Mouse (Mus musculus) neural tube, embryonic 15.5 days (tissue): ENCODE measurements at regions not wholly inside any gene's neighbourhood (a gene's known extent, or its start where the extent isn't known, plus 50 kb on each side); places are given as distances from the start of the nearest gene placed in this dataset.
A peak's percentile ranks its signal among the peaks of the same experiment; 100 is the strongest.

Experiments
- ATAC-seq: fragments of 200-750 bp; cut with Nextera tagmentation; 2 replicates; pipeline ENCODE4 v1.8.0; 2017; ENCODE audit warnings: mild to moderate bottlenecking, moderate TSS enrichment, moderate library complexity; ENCODE audit not compliant: low FRiP score
- H3K27ac ChIP-seq: fragments of 300-500 bp; sonication (generic); replicated peaks from 2 replicates; pipeline ENCODE4 v1.5.1; 2015; ENCODE audit warnings: mild to moderate bottlenecking, inconsistent platforms
- H3K27me3 ChIP-seq: fragments of 300-500 bp; sonication (generic); replicated peaks from 2 replicates; pipeline ENCODE4 v1.6.1; 2015; ENCODE audit warnings: inconsistent platforms
- H3K36me3 ChIP-seq: fragments of 300-500 bp; sonication (generic); 2 replicates; pipeline ENCODE4 v1.6.1; 2015; ENCODE audit warnings: inconsistent platforms
- H3K4me1 ChIP-seq: fragments of 300-500 bp; sonication (generic); 2 replicates; pipeline ENCODE4 v1.6.1; 2015; ENCODE audit warnings: inconsistent platforms
- H3K4me2 ChIP-seq: fragments of 300-500 bp; sonication (generic); 2 replicates; pipeline ENCODE4 v1.6.1; 2015; ENCODE audit warnings: inconsistent platforms, mild to moderate bottlenecking, moderate library complexity
- H3K4me3 ChIP-seq: fragments of 300-500 bp; sonication (generic); replicated peaks from 2 replicates; pipeline ENCODE4 v1.5.1; 2015; ENCODE audit warnings: mild to moderate bottlenecking, inconsistent platforms
- H3K9ac ChIP-seq: fragments of 300-500 bp; sonication (generic); replicated peaks from 2 replicates; pipeline ENCODE4 v1.6.1; 2015; ENCODE audit warnings: mild to moderate bottlenecking, inconsistent platforms
- H3K9me3 ChIP-seq: fragments of 300-500 bp; sonication (generic); replicated peaks from 2 replicates; pipeline ENCODE4 v1.6.1; 2016; ENCODE audit warnings: inconsistent platforms
- WGBS: fragments of 180-500 bp; shearing (Covaris S2); methylation state at CpG from one replicate; pipeline ENCODE4 v1.1.7; 2015; ENCODE audit warnings: mixed read lengths; 5-methylcytosine and 5-hydroxymethylcytosine counted together

DNA sequence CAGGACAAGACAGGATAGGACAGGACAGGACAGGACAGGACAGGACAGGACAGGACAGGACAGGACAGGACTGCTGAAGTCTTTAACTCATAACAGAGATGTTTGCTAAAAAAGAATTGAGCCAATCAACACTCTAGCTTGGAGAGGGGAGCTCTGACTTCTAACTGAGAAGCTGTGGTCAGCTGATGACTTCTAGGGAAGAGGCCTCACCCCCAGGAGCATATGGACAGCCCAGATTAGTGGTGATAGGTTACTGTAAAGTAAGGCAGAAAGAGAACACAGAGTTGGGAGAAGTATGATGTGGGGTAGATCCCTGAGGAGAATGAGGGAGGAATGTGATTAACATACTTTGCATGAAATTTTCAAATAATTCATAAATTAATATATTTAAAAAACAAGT is 254.3 kb upstream of the Veph1 start:
- ATAC-seq, result no peak
- H3K36me3 ChIP-seq, result no peaks in the 10 kb centered on the region
- H3K4me2 ChIP-seq, result no peak overlapping the region
- no peaks in the 10 kb centered on the region for H3K27me3 ChIP-seq
- H3K9ac ChIP-seq, result no peak overlapping the region
- H3K4me3 ChIP-seq, result no peak overlapping the region
- H3K27ac ChIP-seq, result no peak overlapping the region
- no peaks in the 10 kb centered on the region; the same call in 1 of the 2 replicates for H3K9me3 ChIP-seq
- no peaks in the 10 kb centered on the region for H3K4me1 ChIP-seq

GRCm38 (mm10) chr3:66546576-66546975 is 249.9 kb upstream of the Veph1 start:
- 86% methylated on average over 4 of the region's 4 CpGs for WGBS
- Histone ChIP-seq H3K9ac (no peak overlapping the region), H3K9me3 (no peaks in the 10 kb centered on the region; the same call in none of the 2 replicates), H3K36me3 (no peaks in the 10 kb centered on the region), H3K4me2 (no peak overlapping the region), H3K4me1 (no peaks in the 10 kb centered on the region), H3K4me3 (no peak overlapping the region), H3K27ac (no peak overlapping the region), H3K27me3 (no peaks in the 10 kb centered on the region)
- ATAC-seq, result no peak

- no peak overlapping the region for H3K9ac ChIP-seq
- no peak overlapping the region for H3K4me2 ChIP-seq
- H3K4me1 ChIP-seq, result no peaks in the 10 kb centered on the region
- H3K36me3 ChIP-seq, result no peaks in the 10 kb centered on the region
- no peaks in the 10 kb centered on the region; the same call in none of the 2 replicates for H3K9me3 ChIP-seq
- no peak overlapping the region for H3K27ac ChIP-seq
- 84% methylated on average over 5 of the region's 5 CpGs for WGBS
- no peak overlapping the region for H3K4me3 ChIP-seq
- no peaks in the 10 kb centered on the region for H3K27me3 ChIP-seq
- ATAC-seq, result no peak
These were observed 247.7 kb upstream of the Veph1 start for GRCm38 (mm10) chr3:66544139-66544933.

DNA sequence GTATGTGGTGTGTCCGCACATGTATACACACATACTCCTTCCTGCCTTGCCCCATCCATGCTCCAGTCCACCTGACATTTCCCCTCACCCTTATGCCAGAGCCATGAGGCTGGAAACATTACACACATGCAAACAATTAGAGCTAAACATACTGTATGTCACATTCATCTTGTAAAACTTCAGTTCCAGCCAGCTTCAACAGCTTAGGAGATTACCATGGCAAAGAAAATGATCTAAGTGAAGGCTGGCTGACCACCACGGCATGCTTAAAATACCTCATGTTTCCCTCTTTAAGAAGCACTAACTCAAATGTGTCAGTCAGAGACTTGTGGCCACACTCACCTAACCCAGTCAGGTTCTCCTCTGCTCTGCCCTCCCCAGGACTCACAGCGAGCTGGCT is 246.2 kb upstream of the Veph1 start:
- Histone ChIP-seq H3K36me3 (no peaks in the 10 kb centered on the region), H3K4me2 (no peak overlapping the region), H3K9ac (no peak overlapping the region), H3K4me3 (no peak overlapping the region), H3K27ac (no peak overlapping the region), H3K9me3 (no peaks in the 10 kb centered on the region; the same call in none of the 2 replicates), H3K27me3 (no peaks in the 10 kb centered on the region), H3K4me1 (peaks cover 5% of the 10 kb centered on the region; the same call in 1 of the 2 replicates)
- 87% methylated on average over 3 of the region's 3 CpGs for WGBS
- no peak for ATAC-seq

GRCm38 (mm10) chr3:66537913-66538312 is 241.3 kb upstream of the Veph1 start:
- no peak for ATAC-seq
- H3K9ac ChIP-seq, result no peak overlapping the region
- 57% methylated on average over 7 of the region's 7 CpGs for WGBS
- no peaks in the 10 kb centered on the region for H3K36me3 ChIP-seq
- H3K9me3 ChIP-seq, result no peaks in the 10 kb centered on the region; the same call in 1 of the 2 replicates
- H3K27me3 ChIP-seq, result no peaks in the 10 kb centered on the region
- peaks cover 28% of the 10 kb centered on the region for H3K4me1 ChIP-seq
- H3K27ac ChIP-seq, result peak overlapping the region; percentile 58; the same call in 1 of the 2 replicates
- H3K4me2 ChIP-seq, result no peak overlapping the region
- H3K4me3 ChIP-seq, result no peak overlapping the region

- Histone ChIP-seq H3K4me2 (no peak overlapping the region), H3K4me3 (no peak overlapping the region), H3K27ac (peak overlapping the region; percentile 58; the same call in 1 of the 2 replicates), H3K9me3 (no peaks in the 10 kb centered on the region; the same call in 1 of the 2 replicates), H3K36me3 (no peaks in the 10 kb centered on the region), H3K9ac (no peak overlapping the region), H3K27me3 (no peaks in the 10 kb centered on the region), H3K4me1 (peaks cover 28% of the 10 kb centered on the region)
- ATAC-seq, result peak; percentile 92
- WGBS, result 7% methylated on average over 3 of the region's 3 CpGs
These were observed 240.7 kb upstream of the Veph1 start for GRCm38 (mm10) chr3:66537106-66537893.

GRCm38 (mm10) chr3:66536673-66537072 is 240.0 kb upstream of the Veph1 start:
- Histone ChIP-seq H3K9ac (no peak overlapping the region), H3K4me2 (no peak overlapping the region), H3K36me3 (no peaks in the 10 kb centered on the region), H3K4me3 (no peak overlapping the region), H3K27me3 (no peaks in the 10 kb centered on the region), H3K9me3 (no peaks in the 10 kb centered on the region), H3K27ac (peak overlapping the region; percentile 68; the same call in 1 of the 2 replicates), H3K4me1 (peaks cover 28% of the 10 kb centered on the region)
- ATAC-seq, result peak; percentile 43
- 63% methylated on average over 11 of the region's 11 CpGs for whole genome bisulfite sequencing

- no peak for ATAC-seq
- no peaks in the 10 kb centered on the region for H3K27me3 ChIP-seq
- peaks cover 28% of the 10 kb centered on the region for H3K4me1 ChIP-seq
- H3K4me3 ChIP-seq, result no peak overlapping the region
- no peak overlapping the region for H3K9ac ChIP-seq
- WGBS, result 34% methylated on average over 8 of the region's 8 CpGs
- no peak overlapping the region for H3K4me2 ChIP-seq
- no peaks in the 10 kb centered on the region for H3K9me3 ChIP-seq
- no peak overlapping the region for H3K27ac ChIP-seq
- no peaks in the 10 kb centered on the region for H3K36me3 ChIP-seq
These were observed 239.3 kb upstream of the Veph1 start for GRCm38 (mm10) chr3:66535786-66536529.

DNA sequence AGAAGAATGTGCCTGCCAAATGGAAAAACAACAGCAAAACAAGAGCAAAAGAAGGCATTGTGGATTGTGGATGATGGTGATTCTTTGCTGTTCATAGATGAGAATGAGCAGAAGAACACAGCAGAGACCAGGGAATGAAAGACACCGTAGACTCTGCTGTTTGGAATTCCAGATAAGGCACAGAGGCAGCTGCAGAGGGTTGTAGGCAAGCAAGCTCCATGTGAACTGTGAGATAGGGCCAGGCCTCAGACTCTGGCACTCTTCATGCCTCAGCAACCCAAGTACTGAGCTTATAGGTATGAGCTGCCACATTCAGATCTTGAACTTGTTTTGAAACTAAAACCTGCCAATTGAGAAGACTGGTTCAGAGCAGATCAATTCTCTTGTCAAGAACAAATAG is 223.3 kb upstream of the Veph1 start:
- H3K36me3 ChIP-seq, result no peaks in the 10 kb centered on the region
- no peaks in the 10 kb centered on the region for H3K9me3 ChIP-seq
- H3K9ac ChIP-seq, result no peak overlapping the region
- no peak overlapping the region for H3K27ac ChIP-seq
- H3K4me3 ChIP-seq, result no peak overlapping the region
- ATAC-seq, result no peak
- no peak overlapping the region for H3K4me2 ChIP-seq
- WGBS, result 93% methylated on average over 1 of the region's 1 CpGs
- no peaks in the 10 kb centered on the region for H3K27me3 ChIP-seq
- H3K4me1 ChIP-seq, result no peaks in the 10 kb centered on the region

- ATAC-seq, result no peak
- WGBS, result 43% methylated on average over 2 of the region's 2 CpGs
- H3K9me3 ChIP-seq, result no peaks in the 10 kb centered on the region
- no peaks in the 10 kb centered on the region for H3K36me3 ChIP-seq
- H3K4me2 ChIP-seq, result no peak overlapping the region
- H3K4me1 ChIP-seq, result no peaks in the 10 kb centered on the region
- H3K27me3 ChIP-seq, result no peaks in the 10 kb centered on the region
- no peak overlapping the region for H3K27ac ChIP-seq
- no peak overlapping the region for H3K4me3 ChIP-seq
- H3K9ac ChIP-seq, result no peak overlapping the region
These were observed 221.7 kb upstream of the Veph1 start for GRCm38 (mm10) chr3:66518289-66518688.

- Histone ChIP-seq H3K9me3 (no peaks in the 10 kb centered on the region), H3K36me3 (no peaks in the 10 kb centered on the region), H3K4me2 (no peak overlapping the region), H3K27ac (no peak overlapping the region), H3K4me1 (no peaks in the 10 kb centered on the region), H3K27me3 (no peaks in the 10 kb centered on the region), H3K4me3 (no peak overlapping the region), H3K9ac (no peak overlapping the region)
- 84% methylated on average over 6 of the region's 6 CpGs for WGBS
- no peak for ATAC-seq
These were observed 219.3 kb upstream of the Veph1 start for GRCm38 (mm10) chr3:66515773-66516406.
